Mouse (Mus musculus) heart, embryonic 14.5 days (tissue): Measurements from ENCODE around the gene Mrgprf. TPM values are rescaled to one million over a fixed set of nuclear protein-coding genes. Genes with fewer than 3 reads are reported as not detected.

Source experiments
- ATAC-seq: fragments of 200-750 bp; cut with Nextera tagmentation; 2 replicates; pipeline ENCODE4 v1.8.0; 2017; ENCODE audit warnings: low read depth, moderate TSS enrichment; ENCODE audit not compliant: insufficient number of reproducible peaks, insufficient read depth, low FRiP score
- H3K27ac ChIP-seq, 2 experiments: fragments of 200-500 bp in 1 of 2; fragments of 300-500 bp in 1 of 2; sonication (generic) in 1 of 2; replicated peaks in 1 of 2; 2 replicates each; pipeline ENCODE4 v1.5.1; 2012 to 2014; ENCODE audit warnings: low read depth in 2 of 2, low read length in 2 of 2, control low read depth in 1 of 2, mild to moderate bottlenecking in 1 of 2, mixed read lengths in 1 of 2; ENCODE audit not compliant: control insufficient read depth in 1 of 2, insufficient read depth in 1 of 2
- H3K27me3 ChIP-seq: fragments of 300-500 bp; sonication (generic); 2 replicates; pipeline ENCODE4 v1.6.1; 2014; ENCODE audit warnings: mild to moderate bottlenecking, low read length, control low read depth; ENCODE audit not compliant: control insufficient read depth, insufficient read depth
- H3K36me3 ChIP-seq: fragments of 300-500 bp; sonication (generic); 2 replicates; pipeline ENCODE4 v1.6.1; 2014; ENCODE audit warnings: mild to moderate bottlenecking, control low read depth, low read length, mixed read lengths; ENCODE audit not compliant: control insufficient read depth, insufficient read depth
- H3K4me1 ChIP-seq, 2 experiments: fragments of 200-500 bp in 1 of 2; fragments of 300-500 bp in 1 of 2; sonication (generic) in 1 of 2; 2 replicates each; pipeline ENCODE4 v1.6.1; 2012 to 2014; ENCODE audit warnings: low read length in 2 of 2, control low read depth in 1 of 2, mixed read lengths in 1 of 2; ENCODE audit not compliant: control insufficient read depth in 2 of 2, insufficient read depth in 2 of 2
- H3K4me2 ChIP-seq: fragments of 300-500 bp; sonication (generic); 2 replicates; pipeline ENCODE4 v1.6.1; 2014; ENCODE audit warnings: mild to moderate bottlenecking, low read length
- H3K4me3 ChIP-seq, 2 experiments: fragments of 200-500 bp in 1 of 2; fragments of 300-500 bp in 1 of 2; sonication (generic) in 1 of 2; 2 replicates each; pipeline ENCODE4 v1.5.1; 2012 to 2014; ENCODE audit warnings: low read length in 2 of 2, mild to moderate bottlenecking in 2 of 2, control low read depth in 1 of 2, low read depth in 1 of 2, moderate library complexity in 1 of 2; ENCODE audit not compliant: control insufficient read depth in 1 of 2, insufficient read depth in 1 of 2
- H3K9ac ChIP-seq: fragments of 300-500 bp; sonication (generic); 2 replicates; pipeline ENCODE4 v1.6.1; 2014; ENCODE audit warnings: mild to moderate bottlenecking, low read length
- H3K9me3 ChIP-seq: fragments of 300-500 bp; sonication (generic); 2 replicates; pipeline ENCODE4 v1.6.1; 2016; ENCODE audit warnings: low read length, control low read depth; ENCODE audit not compliant: control insufficient read depth
- WGBS: fragments of 180-500 bp; shearing (Covaris S2); extraction: QIAGEN DNeasy Blood & Tissue Kit; methylation state at CpG from one replicate; pipeline ENCODE4 v1.1.7; 2014; 5-methylcytosine and 5-hydroxymethylcytosine counted together
- polyA plus RNA-seq: library from polyadenylated mRNA; unstranded; fragments of >200 nt; fragmentation: Nextera tagmentation; extraction: Ambion mirVana; gene quantifications from 2 replicates; pipeline ENCODE4 v1.2.1, GENCODE M21; 2014

Gene Mrgprf
- polyA plus RNA-seq, 1 experiment from 2014 or later: 0.77 TPM

- no peaks in the 10 kb centered on the region; a peak in 1 of 4 replicates for H3K4me1 ChIP-seq
- ATAC-seq: no peak
- WGBS: 83% methylated on average over 1 of the region's 1 CpGs
- no peaks in the 10 kb centered on the region for H3K36me3 ChIP-seq
- H3K27me3 ChIP-seq: 0 out of 2 replicates have a peak, but pooled peaks cover 4% of the 10 kb centered on the region
- no peak overlapping the region for H3K4me3 ChIP-seq
- H3K9me3 ChIP-seq: no peaks in the 10 kb centered on the region
- H3K4me2 ChIP-seq: no peak overlapping the region
- H3K27ac ChIP-seq: no peak overlapping the region
- no peak overlapping the region for H3K9ac ChIP-seq
These were observed 9.2 kb downstream of the Mrgprf start for GRCm38 (mm10) chr7:145309877-145310276.

GRCm38 (mm10) chr7:145310526-145310925, 9.9 kb downstream of the Mrgprf start:
- H3K36me3 ChIP-seq: no peaks in the 10 kb centered on the region
- H3K4me3 ChIP-seq: no peak overlapping the region
- no peaks in the 10 kb centered on the region for H3K9me3 ChIP-seq
- no peak overlapping the region for H3K9ac ChIP-seq
- WGBS: 54% methylated on average over 5 of the region's 5 CpGs
- no peak overlapping the region for H3K4me2 ChIP-seq
- H3K27me3 ChIP-seq: 0 out of 2 replicates have a peak, but pooled peaks cover 4% of the 10 kb centered on the region
- H3K4me1 ChIP-seq: no peaks in the 10 kb centered on the region; a peak in 1 of 4 replicates
- ATAC-seq: no peak
- H3K27ac ChIP-seq: no peak overlapping the region

GRCm38 (mm10) chr7:145312137-145312536, 11.5 kb downstream of the Mrgprf start:
- H3K9ac ChIP-seq: no peak overlapping the region
- WGBS: 72% methylated on average over 3 of the region's 3 CpGs
- no peak overlapping the region for H3K4me3 ChIP-seq
- no peak for ATAC-seq
- no peaks in the 10 kb centered on the region for H3K9me3 ChIP-seq
- H3K36me3 ChIP-seq: no peaks in the 10 kb centered on the region
- 0 out of 2 replicates have a peak, but pooled peaks cover 4% of the 10 kb centered on the region for H3K27me3 ChIP-seq
- no peaks in the 10 kb centered on the region; a peak in 1 of 4 replicates for H3K4me1 ChIP-seq
- no peak overlapping the region for H3K27ac ChIP-seq
- H3K4me2 ChIP-seq: no peak overlapping the region

GRCm38 (mm10) chr7:145314785-145315411, 14.3 kb downstream of the Mrgprf start, which contains the start of gene Mrgprd:
TSS of gene Mrgprd (plus strand) at chr7:145314835.
- Histone ChIP-seq H3K27ac (no peak within 1 kb of the TSS), H3K9ac (no peak within 1 kb of the TSS), H3K4me2 (no peak within 1 kb of the TSS), H3K9me3 (no peaks in the 10 kb centered on the region), H3K4me1 (no peaks in the 10 kb centered on the region), H3K27me3 (0 out of 2 replicates have a peak, but pooled peaks cover 4% of the 10 kb centered on the region), H3K36me3 (no peaks in the 10 kb centered on the region), H3K4me3 (no peak within 1 kb of the TSS)
- 78% methylated on average over 6 of the region's 6 CpGs for WGBS
- ATAC-seq: no peak

GRCm38 (mm10) chr7:145317522-145317921, 16.9 kb downstream of the Mrgprf start:
- Histone ChIP-seq H3K27ac (no peak overlapping the region), H3K4me3 (no peak overlapping the region), H3K36me3 (no peaks in the 10 kb centered on the region), H3K4me2 (no peak overlapping the region), H3K4me1 (no peaks in the 10 kb centered on the region), H3K27me3 (no peaks in the 10 kb centered on the region), H3K9ac (no peak overlapping the region), H3K9me3 (no peaks in the 10 kb centered on the region)
- no peak for ATAC-seq
- whole genome bisulfite sequencing: 69% methylated on average over 4 of the region's 4 CpGs

- no peak overlapping the region for H3K4me2 ChIP-seq
- H3K27me3 ChIP-seq: no peaks in the 10 kb centered on the region
- ATAC-seq: no peak
- 61% methylated on average over 3 of the region's 3 CpGs for WGBS
- H3K9me3 ChIP-seq: no peaks in the 10 kb centered on the region
- H3K4me1 ChIP-seq: no peaks in the 10 kb centered on the region
- H3K9ac ChIP-seq: no peak overlapping the region
- no peak overlapping the region for H3K4me3 ChIP-seq
- no peak overlapping the region for H3K27ac ChIP-seq
- H3K36me3 ChIP-seq: no peaks in the 10 kb centered on the region
These were observed 18.9 kb downstream of the Mrgprf start for GRCm38 (mm10) chr7:145319481-145319880.

- H3K36me3 ChIP-seq: no peaks in the 10 kb centered on the region
- 32% methylated on average over 4 of the region's 4 CpGs for WGBS
- H3K9me3 ChIP-seq: no peaks in the 10 kb centered on the region
These were observed 23.0 kb downstream of the Mrgprf start for GRCm38 (mm10) chr7:145323607-145324006.

GRCm38 (mm10) chr7:145325697-145326096, 25.1 kb downstream of the Mrgprf start:
- H3K9ac ChIP-seq: no peak overlapping the region
- no peaks in the 10 kb centered on the region for H3K9me3 ChIP-seq
- H3K4me2 ChIP-seq: no peak overlapping the region
- WGBS: 33% methylated on average over 2 of the region's 2 CpGs
- no peak overlapping the region for H3K27ac ChIP-seq
- no peak for ATAC-seq
- peaks cover 9 to 10% of the 10 kb centered on the region in 2 experiments for H3K4me1 ChIP-seq
- no peaks in the 10 kb centered on the region for H3K36me3 ChIP-seq
- no peaks in the 10 kb centered on the region for H3K27me3 ChIP-seq
- H3K4me3 ChIP-seq: no peak overlapping the region

More at GRCm38 (mm10) chr7:145323607-145324006, 23.0 kb downstream of the Mrgprf start:
- Histone ChIP-seq H3K9ac (no peak overlapping the region), H3K4me2 (no peak overlapping the region), H3K4me3 (no peak overlapping the region), H3K4me1 (no peaks in the 10 kb centered on the region), H3K27me3 (no peaks in the 10 kb centered on the region), H3K27ac (no peak overlapping the region)
- no peak for ATAC-seq
